Mouse (Mus musculus): ENCODE measurements at regions not wholly inside any gene's neighbourhood (a gene's known extent, or its start where the extent isn't known, plus 50 kb on each side); places are given as distances from the start of the nearest gene placed in this dataset.

DNA sequence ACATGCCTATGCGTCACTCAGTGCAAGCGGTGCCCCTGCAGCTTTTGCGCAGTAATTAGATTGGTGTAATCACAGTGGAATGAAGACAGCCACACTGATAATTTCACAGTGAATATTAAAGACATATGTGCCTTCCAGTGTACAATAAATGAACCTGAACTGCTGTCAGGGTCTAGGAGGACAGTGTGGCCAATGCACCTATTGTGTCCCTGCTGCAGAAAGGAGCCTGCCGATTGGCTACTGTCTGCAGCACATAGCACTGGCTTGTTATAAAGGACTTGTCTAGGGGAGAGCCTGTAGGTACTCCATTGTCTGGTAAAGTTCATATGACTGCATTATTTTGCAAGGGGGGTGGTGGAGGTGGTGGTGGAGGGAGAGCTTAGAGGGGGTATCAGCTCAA lies 222.5 kb downstream of the Usp25 start:
- WGBS, result 90% methylated on average over 4 of the region's 4 CpGs
- ATAC-seq (ENCODE audit: low FRiP score, low TSS enrichment), result no peak

GRCm38 (mm10) chr16:77235449-77235848 lies 221.9 kb downstream of the Usp25 start:
- no peaks in the 10 kb centered on the region for H3K36me3 ChIP-seq (ENCODE audit: control insufficient read depth, insufficient read depth, low read length)
- H3K9ac ChIP-seq (ENCODE audit: low read depth, low read length), result no peak overlapping the region
- ATAC-seq (ENCODE audit: low FRiP score, low TSS enrichment), result no peak
- 89% methylated on average over 5 of the region's 5 CpGs for WGBS
- H3K27ac ChIP-seq (ENCODE audit: low read depth, low read length), result no peak overlapping the region
- H3K4me3 ChIP-seq (ENCODE audit: low read length), result no peak overlapping the region
- H3K27me3 ChIP-seq (ENCODE audit: control insufficient read depth, insufficient read depth, low read length), result no peaks in the 10 kb centered on the region
- H3K4me2 ChIP-seq (replicated peaks; ENCODE audit: low read depth, low read length), result no peak overlapping the region
- no peaks in the 10 kb centered on the region for H3K4me1 ChIP-seq (ENCODE audit: control insufficient read depth, insufficient read depth, low read length)
- H3K9me3 ChIP-seq (ENCODE audit: control insufficient read depth, low read length), result no peaks in the 10 kb centered on the region

More for the DNA sequence above, 222.5 kb downstream of the Usp25 start:
- H3K4me1 ChIP-seq (ENCODE audit: control insufficient read depth, insufficient read depth, low read length), result no peaks in the 10 kb centered on the region
- no peaks in the 10 kb centered on the region for H3K9me3 ChIP-seq (ENCODE audit: control insufficient read depth, low read length)
- H3K27ac ChIP-seq (ENCODE audit: low read depth, low read length), result no peak overlapping the region
- no peak overlapping the region for H3K4me3 ChIP-seq (ENCODE audit: low read length)
- no peaks in the 10 kb centered on the region for H3K36me3 ChIP-seq (ENCODE audit: control insufficient read depth, insufficient read depth, low read length)
- H3K27me3 ChIP-seq (ENCODE audit: control insufficient read depth, insufficient read depth, low read length), result no peaks in the 10 kb centered on the region
- no peak overlapping the region for H3K9ac ChIP-seq (ENCODE audit: low read depth, low read length)
- H3K4me2 ChIP-seq (replicated peaks; ENCODE audit: low read depth, low read length), result no peak overlapping the region
